Mouse (Mus musculus) liver, embryonic 13.5 days (tissue): ENCODE measurements at regions not wholly inside any gene's neighbourhood (a gene's known extent, or its start where the extent isn't known, plus 50 kb on each side); places are given as distances from the start of the nearest gene placed in this dataset.

Experiments
- ATAC-seq: fragments of 200-750 bp; cut with Nextera tagmentation; 2 replicates; pipeline ENCODE4 v1.8.0; 2017; ENCODE audit warnings: low read depth, mild to moderate bottlenecking, moderate number of reproducible peaks, moderate library complexity
- DNase-seq: peaks from one replicate; pipeline ENCODE4 v3.0.0; 2022
- H3K27ac ChIP-seq: fragments of 300-500 bp; sonication (generic); 2 replicates; pipeline ENCODE4 v1.5.1; 2015; ENCODE audit warnings: moderate library complexity, mild to moderate bottlenecking, inconsistent platforms
- H3K27me3 ChIP-seq: fragments of 300-500 bp; sonication (generic); 2 replicates; pipeline ENCODE4 v1.6.1; 2015; ENCODE audit warnings: mild to moderate bottlenecking, inconsistent platforms
- H3K36me3 ChIP-seq: fragments of 300-500 bp; sonication (generic); 2 replicates; pipeline ENCODE4 v1.6.1; 2015; ENCODE audit warnings: mild to moderate bottlenecking, inconsistent platforms
- H3K4me1 ChIP-seq: fragments of 300-500 bp; sonication (generic); replicated peaks from 2 replicates; pipeline ENCODE4 v1.6.1; 2015; ENCODE audit warnings: inconsistent platforms
- H3K4me2 ChIP-seq: fragments of 300-500 bp; sonication (generic); 2 replicates; pipeline ENCODE4 v1.6.1; 2015; ENCODE audit warnings: inconsistent platforms, mild to moderate bottlenecking, moderate library complexity
- H3K4me3 ChIP-seq: fragments of 300-500 bp; sonication (generic); replicated peaks from 2 replicates; pipeline ENCODE4 v1.5.1; 2015; ENCODE audit warnings: mild to moderate bottlenecking, inconsistent platforms
- H3K9ac ChIP-seq: fragments of 300-500 bp; sonication (generic); 2 replicates; pipeline ENCODE4 v1.6.1; 2015; ENCODE audit warnings: mild to moderate bottlenecking, inconsistent platforms
- H3K9me3 ChIP-seq: fragments of 300-500 bp; sonication (generic); replicated peaks from 2 replicates; pipeline ENCODE4 v1.6.1; 2016; ENCODE audit warnings: inconsistent platforms
- WGBS: fragments of 180-500 bp; shearing (Covaris S2); methylation state at CpG from one replicate; pipeline ENCODE4 v1.1.7; 2015; ENCODE audit not compliant: insufficient replicate concordance; 5-methylcytosine and 5-hydroxymethylcytosine counted together

- Histone ChIP-seq H3K4me3 (no peak overlapping the region), H3K27ac (no peak overlapping the region), H3K4me1 (no peaks in the 10 kb centered on the region), H3K9me3 (peaks cover 19% of the 10 kb centered on the region; the same call in 1 of the 2 replicates), H3K27me3 (no peaks in the 10 kb centered on the region), H3K4me2 (no peak overlapping the region), H3K36me3 (no peaks in the 10 kb centered on the region), H3K9ac (no peak overlapping the region)
- ATAC-seq = no peak
- no peak for DNase-seq
- WGBS = 68% methylated on average over 3 of the region's 3 CpGs
Measured at GRCm38 (mm10) chr6:143493543-143493942, 326.5 kb downstream of the Etnk1 start.

- DNase-seq (no peak), ATAC-seq (no peak)
- Histone ChIP-seq H3K36me3 (no peaks in the 10 kb centered on the region), H3K4me2 (no peak overlapping the region), H3K27ac (no peak overlapping the region), H3K27me3 (no peaks in the 10 kb centered on the region), H3K4me1 (no peaks in the 10 kb centered on the region), H3K9ac (no peak overlapping the region), H3K4me3 (no peak overlapping the region), H3K9me3 (peaks cover 19% of the 10 kb centered on the region; the same call in 1 of the 2 replicates)
- 72% methylated on average over 11 of the region's 11 CpGs for WGBS
Measured at GRCm38 (mm10) chr6:143494341-143494740, 327.3 kb downstream of the Etnk1 start.

GRCm38 (mm10) chr6:143494886-143495285, 327.9 kb downstream of the Etnk1 start:
- Histone ChIP-seq H3K4me2 (no peak overlapping the region), H3K36me3 (no peaks in the 10 kb centered on the region), H3K27ac (no peak overlapping the region), H3K4me3 (no peak overlapping the region), H3K9ac (no peak overlapping the region), H3K27me3 (no peaks in the 10 kb centered on the region), H3K4me1 (no peaks in the 10 kb centered on the region), H3K9me3 (peaks cover 18% of the 10 kb centered on the region; the same call in 1 of the 2 replicates)
- 50% methylated on average over 7 of the region's 7 CpGs for WGBS
- no peak for DNase-seq
- ATAC-seq = no peak

GRCm38 (mm10) chr6:143498764-143499163, 331.7 kb downstream of the Etnk1 start:
- Histone ChIP-seq H3K9ac (no peak overlapping the region), H3K27me3 (no peaks in the 10 kb centered on the region), H3K27ac (no peak overlapping the region), H3K4me3 (no peak overlapping the region), H3K9me3 (peaks cover 4% of the 10 kb centered on the region; the same call in 1 of the 2 replicates), H3K4me1 (no peaks in the 10 kb centered on the region), H3K36me3 (no peaks in the 10 kb centered on the region), H3K4me2 (no peak overlapping the region)
- no peak for ATAC-seq
- no peak for DNase-seq
- 76% methylated on average over 14 of the region's 14 CpGs for WGBS

GRCm38 (mm10) chr6:143499259-143500043, 332.4 kb downstream of the Etnk1 start:
- WGBS = 79% methylated on average over 19 of the region's 19 CpGs

GRCm38 (mm10) chr6:143502803-143503202, 335.8 kb downstream of the Etnk1 start:
- peaks cover 2% of the 10 kb centered on the region; the same call in 1 of the 2 replicates for H3K9me3 ChIP-seq
- H3K27ac ChIP-seq = no peak overlapping the region
- H3K4me3 ChIP-seq = no peak overlapping the region
- H3K4me1 ChIP-seq = no peaks in the 10 kb centered on the region
- H3K36me3 ChIP-seq = no peaks in the 10 kb centered on the region
- ATAC-seq (no peak), DNase-seq (no peak)
- no peak overlapping the region for H3K9ac ChIP-seq
- no peaks in the 10 kb centered on the region for H3K27me3 ChIP-seq
- no peak overlapping the region for H3K4me2 ChIP-seq
- 62% methylated on average over 8 of the region's 8 CpGs for WGBS

More at GRCm38 (mm10) chr6:143499259-143500043, 332.4 kb downstream of the Etnk1 start:
- H3K9me3 ChIP-seq = no peaks in the 10 kb centered on the region; the same call in 1 of the 2 replicates
- no peak overlapping the region for H3K4me3 ChIP-seq
- DNase-seq (no peak), ATAC-seq (no peak)
- no peaks in the 10 kb centered on the region for H3K36me3 ChIP-seq
- no peaks in the 10 kb centered on the region for H3K4me1 ChIP-seq
- H3K4me2 ChIP-seq = no peak overlapping the region
- no peak overlapping the region for H3K27ac ChIP-seq
- H3K27me3 ChIP-seq = no peaks in the 10 kb centered on the region
- no peak overlapping the region for H3K9ac ChIP-seq

GRCm38 (mm10) chr6:143503953-143504352, 336.9 kb downstream of the Etnk1 start:
- 65% methylated on average over 4 of the region's 4 CpGs for WGBS
- no peak for DNase-seq
- no peak for ATAC-seq
- H3K27me3 ChIP-seq = no peaks in the 10 kb centered on the region
- H3K9ac ChIP-seq = no peak overlapping the region
- no peak overlapping the region for H3K27ac ChIP-seq
- no peak overlapping the region for H3K4me2 ChIP-seq
- H3K36me3 ChIP-seq = no peaks in the 10 kb centered on the region
- H3K9me3 ChIP-seq = peaks cover 2% of the 10 kb centered on the region; the same call in 1 of the 2 replicates
- H3K4me3 ChIP-seq = no peak overlapping the region
- no peaks in the 10 kb centered on the region for H3K4me1 ChIP-seq

- no peak overlapping the region for H3K4me3 ChIP-seq
- H3K27ac ChIP-seq = no peak overlapping the region
- DNase-seq (no peak), ATAC-seq (no peak)
- H3K4me1 ChIP-seq = no peaks in the 10 kb centered on the region
- no peak overlapping the region for H3K9ac ChIP-seq
- no peaks in the 10 kb centered on the region for H3K36me3 ChIP-seq
- no peaks in the 10 kb centered on the region for H3K27me3 ChIP-seq
- WGBS = 70% methylated on average over 5 of the region's 5 CpGs
- H3K9me3 ChIP-seq = peaks cover 7% of the 10 kb centered on the region; the same call in 1 of the 2 replicates
- no peak overlapping the region for H3K4me2 ChIP-seq
Measured at GRCm38 (mm10) chr6:143513459-143513858, 346.4 kb downstream of the Etnk1 start.

- Histone ChIP-seq H3K27me3 (no peaks in the 10 kb centered on the region), H3K4me3 (no peak overlapping the region), H3K9me3 (peaks cover 7% of the 10 kb centered on the region; the same call in 1 of the 2 replicates), H3K4me2 (no peak overlapping the region), H3K27ac (no peak overlapping the region), H3K9ac (no peak overlapping the region), H3K4me1 (no peaks in the 10 kb centered on the region), H3K36me3 (no peaks in the 10 kb centered on the region)
- ATAC-seq = no peak
- 78% methylated on average over 12 of the region's 12 CpGs for WGBS
- DNase-seq = no peak
Measured at GRCm38 (mm10) chr6:143515137-143515536, 348.1 kb downstream of the Etnk1 start.

GRCm38 (mm10) chr6:143516746-143517145, 349.7 kb downstream of the Etnk1 start:
- WGBS = 58% methylated on average over 1 of the region's 1 CpGs
- ATAC-seq = no peak
- Histone ChIP-seq H3K4me3 (no peak overlapping the region), H3K27me3 (no peaks in the 10 kb centered on the region), H3K4me2 (no peak overlapping the region), H3K9ac (no peak overlapping the region), H3K9me3 (peaks cover 4% of the 10 kb centered on the region; the same call in 1 of the 2 replicates), H3K4me1 (no peaks in the 10 kb centered on the region), H3K27ac (no peak overlapping the region), H3K36me3 (no peaks in the 10 kb centered on the region)
- no peak for DNase-seq

GRCm38 (mm10) chr6:143518476-143518875, 351.5 kb downstream of the Etnk1 start:
- H3K27ac ChIP-seq = no peak overlapping the region
- no peaks in the 10 kb centered on the region for H3K27me3 ChIP-seq
- no peaks in the 10 kb centered on the region for H3K36me3 ChIP-seq
- ATAC-seq (no peak), DNase-seq (no peak)
- no peak overlapping the region for H3K4me3 ChIP-seq
- WGBS = 75% methylated on average over 8 of the region's 8 CpGs
- peaks cover 4% of the 10 kb centered on the region; the same call in 1 of the 2 replicates for H3K9me3 ChIP-seq
- H3K4me1 ChIP-seq = no peaks in the 10 kb centered on the region
- no peak overlapping the region for H3K4me2 ChIP-seq
- no peak overlapping the region for H3K9ac ChIP-seq

GRCm38 (mm10) chr6:143519668-143520067, 352.6 kb downstream of the Etnk1 start:
- Histone ChIP-seq H3K9me3 (peaks cover 4% of the 10 kb centered on the region; the same call in 1 of the 2 replicates), H3K27me3 (no peaks in the 10 kb centered on the region), H3K36me3 (no peaks in the 10 kb centered on the region), H3K9ac (no peak overlapping the region), H3K4me1 (no peaks in the 10 kb centered on the region), H3K27ac (no peak overlapping the region), H3K4me3 (no peak overlapping the region), H3K4me2 (no peak overlapping the region)
- ATAC-seq (no peak), DNase-seq (no peak)
- WGBS = 78% methylated on average over 5 of the region's 5 CpGs
